Mouse (Mus musculus) MEL (cell line): ENCODE results near the gene Arhgap19.
A peak's percentile ranks its signal among the peaks of the same experiment; 100 is the strongest.

Experiments
- CTCF ChIP-seq, 3 experiments: IDR thresholded peaks in 2 of 3; conservative IDR thresholded peaks in 1 of 3; 2 replicates each; pipeline ENCODE4 v1.5.1; 2011 to 2012; ENCODE audit warnings: low read length in 3 of 3, low read depth in 2 of 3, mild to moderate bottlenecking in 2 of 3, improper control_type of control experiment in 1 of 3, inconsistent platforms in 1 of 3, mixed read lengths in 1 of 3, moderate library complexity in 1 of 3; ENCODE audit not compliant: control insufficient read depth in 1 of 3, insufficient read depth in 1 of 3, poor library complexity in 1 of 3, severe bottlenecking in 1 of 3
- ELF1 ChIP-seq: IDR thresholded peaks from 2 replicates; pipeline ENCODE4 v1.6.1; 2014; ENCODE audit warnings: low read depth, mild to moderate bottlenecking, inconsistent platforms, low read length, improper control_type of control experiment, moderate library complexity
- HCFC1 ChIP-seq: IDR thresholded peaks from 2 replicates; pipeline ENCODE4 v1.6.1; 2012; ENCODE audit warnings: low read depth, mild to moderate bottlenecking, inconsistent platforms, low read length, improper control_type of control experiment, moderate library complexity
- MAFK ChIP-seq: IDR thresholded peaks from 2 replicates; pipeline ENCODE4 v1.6.1; 2011; ENCODE audit warnings: low read depth, mild to moderate bottlenecking, low read length, improper control_type of control experiment, borderline replicate concordance
- MEF2A ChIP-seq: IDR thresholded peaks from 2 replicates; pipeline ENCODE4 v1.6.1; 2014; ENCODE audit warnings: low read depth, mild to moderate bottlenecking, inconsistent platforms, low read length, improper control_type of control experiment; ENCODE audit not compliant: poor library complexity, insufficient replicate concordance, severe bottlenecking; ENCODE audit errors: extremely low read depth
- NELFE ChIP-seq: IDR thresholded peaks from 2 replicates; pipeline ENCODE4 v1.6.1; 2011; ENCODE audit warnings: low read depth, low read length, improper control_type of control experiment
- POLR2A ChIP-seq, 2 experiments: IDR thresholded peaks; 2 replicates each; pipeline ENCODE4 v1.6.1; 2011 to 2012; ENCODE audit warnings: low read length in 2 of 2, mild to moderate bottlenecking in 2 of 2, control low read depth in 1 of 2, improper control_type of control experiment in 1 of 2, low read depth in 1 of 2, moderate library complexity in 1 of 2; ENCODE audit not compliant: control insufficient read depth in 1 of 2, insufficient read depth in 1 of 2, poor library complexity in 1 of 2
- POLR2AphosphoS5 ChIP-seq: IDR thresholded peaks from 2 replicates; pipeline ENCODE4 v1.6.1; 2012; ENCODE audit warnings: low read depth, borderline replicate concordance, mild to moderate bottlenecking, inconsistent platforms, low read length, moderate library complexity, mixed read lengths
- TAL1 ChIP-seq: IDR thresholded peaks from 2 replicates; pipeline ENCODE4 v1.6.1; 2012; ENCODE audit warnings: mild to moderate bottlenecking, inconsistent platforms, low read length, moderate library complexity, mixed read lengths
- ZKSCAN1 ChIP-seq: IDR thresholded peaks from 2 replicates; pipeline ENCODE4 v1.6.1; 2012; ENCODE audit warnings: low read depth, mild to moderate bottlenecking, inconsistent platforms, low read length, improper control_type of control experiment, moderate library complexity

- no peak for TF ChIP-seq MEF2A
- TF ChIP-seq CTCF (IDR thresholded peaks at IDR 0.05 in 2 of 3, conservative IDR thresholded peaks at IDR 0.05 in 1 of 3; ENCODE audit: control insufficient read depth in 1 of 3, insufficient read depth in 1 of 3, low read depth in 2 of 3, low read length in 3 of 3, poor library complexity in 1 of 3, severe bottlenecking in 1 of 3): no peak
- TF ChIP-seq MAFK: no peak
- TF ChIP-seq POLR2AphosphoS5: no peak
- peak in 1 of 2 experiments; percentile 58; a peak in 3 of 4 replicates for TF ChIP-seq POLR2A (IDR thresholded peaks at IDR 0.05; ENCODE audit: control insufficient read depth in 1 of 2, insufficient read depth in 1 of 2, low read depth in 1 of 2, low read length in 2 of 2, poor library complexity in 1 of 2)
- TF ChIP-seq NELFE: no peak; the same call in none of the 2 replicates
- peak; percentile 64 for TF ChIP-seq HCFC1
- TF ChIP-seq ELF1: no peak
- no peak for TF ChIP-seq ZKSCAN1
- TF ChIP-seq TAL1: no peak
Measured at GRCm38 (mm10) chr19:41831101-41831570, 29.3 kb upstream of the Arhgap19 start.
